Mouse (Mus musculus) bone marrow, adult 2 months (tissue): ENCODE data around the gene Gngt2.

Experiments
- CTCF ChIP-seq: fragments of 200-500 bp; IDR thresholded peaks from 2 replicates; pipeline ENCODE4 v1.5.1; 2011; ENCODE audit warnings: low read length, control low read depth; ENCODE audit not compliant: control insufficient read depth, insufficient read depth
- POLR2A ChIP-seq: fragments of 200-500 bp; IDR thresholded peaks from 2 replicates; pipeline ENCODE4 v1.6.1; 2011; ENCODE audit warnings: low read depth, mild to moderate bottlenecking, control low read depth, low read length, borderline replicate concordance; ENCODE audit not compliant: control insufficient read depth

DNA sequence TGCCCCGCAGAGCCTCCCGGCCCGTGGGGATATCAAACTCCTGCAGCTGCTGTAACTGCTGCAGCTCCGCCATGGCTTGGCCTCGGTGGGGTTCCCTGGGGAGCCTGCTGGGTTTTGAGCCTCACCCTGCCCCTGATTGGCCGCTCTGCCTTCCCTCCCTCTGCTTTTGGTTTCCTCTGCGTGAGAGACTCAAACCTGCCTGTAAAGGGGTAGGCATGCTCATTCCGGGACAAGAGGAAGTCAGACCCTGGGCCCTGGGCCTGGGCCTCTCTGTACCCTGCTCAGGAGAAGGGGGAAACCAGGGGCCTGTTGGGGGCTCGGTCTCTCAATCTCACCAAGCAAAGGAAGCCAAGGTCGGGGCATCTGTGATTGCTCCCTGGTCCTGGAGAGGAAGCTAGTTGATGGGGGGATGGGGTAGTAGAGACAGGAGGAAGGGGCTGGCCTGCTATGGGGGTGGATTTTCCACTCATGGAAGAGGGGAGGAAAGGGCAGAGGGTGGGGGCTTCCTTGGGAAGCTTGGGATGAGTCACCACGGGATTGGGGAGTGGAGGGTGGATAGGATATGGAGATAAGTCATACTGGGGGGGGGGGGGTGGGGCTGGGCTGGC, 5.2 kb downstream of the Gngt2 start, which contains the start of gene Abi3:
- TF ChIP-seq POLR2A (peak; percentile 92; the same call in 1 of the 2 replicates), CTCF (no peak)
